Mouse (Mus musculus) heart, adult 2 months (tissue): Measurements from ENCODE around the gene Msh6.

Source experiments
- CTCF ChIP-seq: fragments of 200-600 bp; IDR thresholded peaks from 2 replicates; pipeline ENCODE4 v1.8.1; 2022; ENCODE audit warnings: antibody characterized with exemption, mild to moderate bottlenecking, moderate library complexity
- EP300 ChIP-seq: fragments of 200-500 bp; IDR thresholded peaks from 2 replicates; pipeline ENCODE4 v1.6.1; 2011; ENCODE audit warnings: low read depth, low read length, control low read depth; ENCODE audit not compliant: insufficient read depth
- POLR2A ChIP-seq: fragments of 200-500 bp; IDR thresholded peaks from 2 replicates; pipeline ENCODE4 v1.6.1; 2011; ENCODE audit warnings: mild to moderate bottlenecking, low read depth, low read length, control low read depth; ENCODE audit not compliant: insufficient read depth

DNA sequence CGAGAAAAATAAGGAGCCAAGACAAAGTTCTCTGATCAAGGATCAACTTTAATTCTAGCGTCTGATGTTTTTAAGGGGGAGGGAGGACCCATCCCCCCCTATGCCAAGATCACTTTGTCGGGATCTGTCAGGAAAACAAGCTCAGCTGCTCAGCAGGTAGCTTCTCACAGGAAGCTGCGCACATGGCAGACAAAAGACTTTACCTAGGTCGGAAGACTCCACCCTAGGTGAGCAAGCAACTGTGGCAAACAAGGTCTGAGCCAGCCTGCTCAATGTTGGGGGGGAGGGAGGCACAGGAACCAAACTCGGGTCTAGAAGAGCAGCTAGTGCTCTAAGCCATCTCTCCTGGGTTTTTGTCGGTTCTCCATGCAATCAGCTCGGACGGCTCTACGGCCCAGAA is 40.5 kb upstream of the Msh6 start:
- TF ChIP-seq POLR2A: no peak
- TF ChIP-seq CTCF: no peak
- TF ChIP-seq EP300: no peak
